20 mouse cellular contexts compared by ENCODE assay signal in genomic region chr2:68932240-68932639, GRCm38 (mm10).
DNase-seq lines count a peak whose midpoint lies in the region; ATAC-seq and TF ChIP-seq lines count a peak whose summit lies in the region.
"Had no signal": no experiment of that assay in that cellular context is flagged by ENCODE, and none has a peak within 500 bp of the region (broad histone marks: within the 10 kb centered on the region; RNA-seq: fewer than 3 reads in every experiment).

No protein-coding gene starts in this region.

- 79% methylated on average over 4 of the region's 4 CpGs for WGBS in midbrain, embryonic 11.5 days
- WGBS in midbrain, embryonic 15.5 days = 69% methylated on average over 4 of the region's 4 CpGs
- 21% methylated on average over 4 of the region's 4 CpGs for WGBS in small intestine, adult 2 months

- DNase-seq in midbrain, embryonic 11.5 days (ENCODE audit: low spot score, missing footprints) = peak; percentile 44
- DNase-seq in induced T-regulatory cell, adult 2 months (ENCODE audit: low read depth) = peak; percentile 27
- no peak for DNase-seq in adrenal gland, postnatal 4 days (ENCODE audit: low spot score in 2 of 2)
- no peak for DNase-seq in spleen, postnatal 14 days (ENCODE audit: low spot score in 2 of 2)
- DNase-seq in kidney, postnatal 10 days = no peak
- DNase-seq: adrenal gland, postnatal 25 days; cerebellum, adult 8-10 months; forebrain, postnatal 0 days; gastrocnemius, adult 2 months; heart, adult 11 months; heart, postnatal 36 days; layer of hippocampus, adult 9-11 months; right cerebral cortex, adult 18-20 months; spleen, adult 18-20 months had no signal

- TF ChIP-seq CTCF in small intestine, adult 2 months (IDR thresholded peaks at IDR 0.05; ENCODE audit: extremely low read depth, insufficient read length, insufficient replicate concordance, low read depth, low read length) = no peak

- no peaks in the 10 kb centered on the region for H3K9me3 ChIP-seq in midbrain, embryonic 11.5 days (ENCODE audit: control insufficient read depth, low read length)
- H3K9me3 ChIP-seq in midbrain, embryonic 15.5 days = no peaks in the 10 kb centered on the region
- H3K9me3 ChIP-seq: heart, embryonic 13.5 days; limb, embryonic 13.5 days had no signal

- no peak for ATAC-seq in midbrain, embryonic 11.5 days (ENCODE audit: low FRiP score)
- ATAC-seq in midbrain, embryonic 15.5 days (replicated peaks) = no peak
- ATAC-seq: forebrain, postnatal 0 days; hindbrain, postnatal 0 days; midbrain, embryonic 16.5 days had no signal

- no peak overlapping the region for H3K4me3 ChIP-seq in midbrain, embryonic 11.5 days (ENCODE audit: low read depth, low read length)
- H3K4me3 ChIP-seq in midbrain, embryonic 15.5 days = no peak overlapping the region
- H3K4me3 ChIP-seq in small intestine, adult 2 months (ENCODE audit: low read depth, low read length) = no peak overlapping the region
- H3K4me3 ChIP-seq: gastrocnemius, adult 2 months; heart, embryonic 13.5 days; limb, embryonic 13.5 days had no signal

- H3K4me1 ChIP-seq in midbrain, embryonic 11.5 days (ENCODE audit: control insufficient read depth, insufficient read depth, low read length) = no peaks in the 10 kb centered on the region
- no peaks in the 10 kb centered on the region for H3K4me1 ChIP-seq in midbrain, embryonic 15.5 days
- H3K4me1 ChIP-seq in small intestine, adult 2 months (ENCODE audit: control insufficient read depth, insufficient read depth, insufficient read length, low read length) = peaks cover 32% of the 10 kb centered on the region

- H3K4me2 ChIP-seq in midbrain, embryonic 11.5 days = no peak overlapping the region
- H3K4me2 ChIP-seq in midbrain, embryonic 15.5 days = no peak overlapping the region
- H3K4me2 ChIP-seq: heart, embryonic 13.5 days; limb, embryonic 13.5 days had no signal

- H3K27ac ChIP-seq in midbrain, embryonic 11.5 days (ENCODE audit: low read depth, low read length) = no peak overlapping the region
- H3K27ac ChIP-seq in midbrain, embryonic 15.5 days = no peak overlapping the region
- peak overlapping the region; percentile 47 for H3K27ac ChIP-seq in small intestine, adult 2 months (ENCODE audit: insufficient read depth, low read depth, low read length)
- H3K27ac ChIP-seq: gastrocnemius, adult 2 months; heart, embryonic 13.5 days; hindbrain, postnatal 0 days; limb, embryonic 13.5 days had no signal

- H3K36me3 ChIP-seq in midbrain, embryonic 11.5 days (ENCODE audit: control insufficient read depth, insufficient read depth, low read length) = no peaks in the 10 kb centered on the region
- H3K36me3 ChIP-seq in midbrain, embryonic 15.5 days (replicated peaks) = no peaks in the 10 kb centered on the region
- H3K36me3 ChIP-seq in small intestine, adult 2 months (ENCODE audit: control insufficient read depth, insufficient read depth, low read length) = peaks cover 4% of the 10 kb centered on the region

- no peak overlapping the region for H3K9ac ChIP-seq in midbrain, embryonic 11.5 days (ENCODE audit: low read length)
- no peak overlapping the region for H3K9ac ChIP-seq in midbrain, embryonic 15.5 days
- H3K9ac ChIP-seq: forebrain, postnatal 0 days; heart, embryonic 13.5 days; limb, embryonic 13.5 days had no signal

- H3K27me3 ChIP-seq in midbrain, embryonic 11.5 days (ENCODE audit: control insufficient read depth, insufficient read depth, low read length) = no peaks in the 10 kb centered on the region
- no peaks in the 10 kb centered on the region for H3K27me3 ChIP-seq in midbrain, embryonic 15.5 days (replicated peaks)
- no peaks in the 10 kb centered on the region for H3K27me3 ChIP-seq in small intestine, adult 2 months (ENCODE audit: control insufficient read depth, insufficient read depth, low read length)
- H3K27me3 ChIP-seq: heart, embryonic 13.5 days; limb, embryonic 13.5 days had no signal

- no peak for TF ChIP-seq POLR2A in small intestine, adult 2 months (IDR thresholded peaks at IDR 0.05; ENCODE audit: low read depth, low read length)

Comparison
In these comparisons a context has a peak if more than half of its experiments do, and no peak if none do; other contexts are left out.
1. DNase-seq: peak in midbrain, embryonic 11.5 days (single experiment) and induced T-regulatory cell, adult 2 months (single experiment); none in adrenal gland, postnatal 4 days (0 of 2), spleen, postnatal 14 days (0 of 2) and kidney, postnatal 10 days (single experiment).